ENCODE assay signal across 16 mouse cellular contexts in genomic region chr16:72998677-72999076, GRCm38 (mm10).
DNase-seq lines count a peak whose midpoint lies in the region; ATAC-seq and TF ChIP-seq lines count a peak whose summit lies in the region.
"Had no signal": no experiment of that assay in that cellular context is flagged by ENCODE, and none has a peak within 500 bp of the region (broad histone marks: within the 10 kb centered on the region; RNA-seq: fewer than 3 reads in every experiment).

No protein-coding gene starts in this region.

- no peak overlapping the region for H3K4me2 ChIP-seq in embryonic facial prominence, embryonic 13.5 days
- no peak overlapping the region for H3K4me2 ChIP-seq in limb, embryonic 14.5 days (replicated peaks; ENCODE audit: low read depth, low read length, severe bottlenecking)
- H3K4me2 ChIP-seq: hindbrain, embryonic 15.5 days had no signal

- TF ChIP-seq POLR2A in limb, embryonic 14.5 days (IDR thresholded peaks at IDR 0.05; ENCODE audit: borderline replicate concordance, extremely low read depth, insufficient read depth, insufficient read length): no peak

- H3K4me3 ChIP-seq in embryonic facial prominence, embryonic 13.5 days: no peak overlapping the region
- H3K4me3 ChIP-seq in embryonic facial prominence, embryonic 10.5 days: no peak overlapping the region
- H3K4me3 ChIP-seq in limb, embryonic 14.5 days (replicated peaks; ENCODE audit: low read length): no peak overlapping the region
- H3K4me3 ChIP-seq: heart, embryonic 15.5 days; hindbrain, embryonic 15.5 days had no signal

- H3K9ac ChIP-seq in embryonic facial prominence, embryonic 13.5 days: no peak overlapping the region
- no peak overlapping the region for H3K9ac ChIP-seq in limb, embryonic 14.5 days (ENCODE audit: low read depth, low read length, severe bottlenecking)
- H3K9ac ChIP-seq: heart, embryonic 15.5 days; hindbrain, embryonic 15.5 days had no signal

- WGBS in embryonic facial prominence, embryonic 13.5 days: 59% methylated on average over 6 of the region's 6 CpGs
- 93% methylated on average over 6 of the region's 6 CpGs for WGBS in embryonic facial prominence, embryonic 10.5 days
- WGBS in limb, embryonic 14.5 days: 53% methylated on average over 6 of the region's 6 CpGs

- no peaks in the 10 kb centered on the region for H3K27me3 ChIP-seq in embryonic facial prominence, embryonic 13.5 days
- H3K27me3 ChIP-seq in embryonic facial prominence, embryonic 10.5 days (replicated peaks; ENCODE audit: low read depth, poor library complexity, severe bottlenecking): no peaks in the 10 kb centered on the region
- no peaks in the 10 kb centered on the region for H3K27me3 ChIP-seq in limb, embryonic 14.5 days (ENCODE audit: control insufficient read depth, insufficient read depth, low read length)
- H3K27me3 ChIP-seq: heart, embryonic 15.5 days; hindbrain, embryonic 15.5 days had no signal

- H3K4me1 ChIP-seq in embryonic facial prominence, embryonic 13.5 days: peaks cover 19% of the 10 kb centered on the region
- no peaks in the 10 kb centered on the region for H3K4me1 ChIP-seq in embryonic facial prominence, embryonic 10.5 days
- H3K4me1 ChIP-seq in limb, embryonic 14.5 days (ENCODE audit: control insufficient read depth, insufficient read depth, low read length): peaks cover 20% of the 10 kb centered on the region

- H3K9me3 ChIP-seq in embryonic facial prominence, embryonic 13.5 days: no peaks in the 10 kb centered on the region
- H3K9me3 ChIP-seq in embryonic facial prominence, embryonic 10.5 days: no peaks in the 10 kb centered on the region
- no peaks in the 10 kb centered on the region for H3K9me3 ChIP-seq in limb, embryonic 14.5 days (ENCODE audit: control insufficient read depth, low read length)
- H3K9me3 ChIP-seq: heart, embryonic 15.5 days; hindbrain, embryonic 15.5 days had no signal

- DNase-seq in embryonic facial prominence, embryonic 10.5 days (ENCODE audit: low spot score): no peak
- DNase-seq in kidney, adult 11 months: peak; percentile 27
- DNase-seq in kidney, postnatal 10 days: no peak
- DNase-seq in lung, postnatal 25 days (ENCODE audit: low spot score): peak; percentile 6
- DNase-seq in lung, postnatal 4 days: no peak
- DNase-seq in limb, embryonic 14.5 days (ENCODE audit: low spot score): peak; percentile 56
- DNase-seq in gastrocnemius, postnatal 4 days (ENCODE audit: low spot score in 2 of 2): no peak
- DNase-seq: adrenal gland, adult 2 months; gastrocnemius, postnatal 10 days; spleen, adult 18-20 months; thymus, adult 18-20 months had no signal

- H3K36me3 ChIP-seq in embryonic facial prominence, embryonic 13.5 days: peaks cover 30% of the 10 kb centered on the region
- peaks cover 30% of the 10 kb centered on the region for H3K36me3 ChIP-seq in embryonic facial prominence, embryonic 10.5 days (replicated peaks)
- H3K36me3 ChIP-seq in limb, embryonic 14.5 days (ENCODE audit: control insufficient read depth, insufficient read depth, low read length): peaks cover 10% of the 10 kb centered on the region
- H3K36me3 ChIP-seq: heart, embryonic 15.5 days; hindbrain, embryonic 15.5 days had no signal

- H3K27ac ChIP-seq in embryonic facial prominence, embryonic 13.5 days: 0 out of 2 replicates have a peak overlapping the region, but pooled peaks have one; percentile 13
- no peak overlapping the region for H3K27ac ChIP-seq in embryonic facial prominence, embryonic 10.5 days (replicated peaks)
- H3K27ac ChIP-seq in limb, embryonic 14.5 days (replicated peaks; ENCODE audit: low read depth, low read length): no peak overlapping the region
- H3K27ac ChIP-seq: heart, embryonic 15.5 days; hindbrain, embryonic 15.5 days had no signal

- ATAC-seq in embryonic facial prominence, embryonic 13.5 days (ENCODE audit: insufficient number of reproducible peaks, insufficient read depth, low FRiP score, low TSS enrichment, low read depth): peak; percentile 37; the same call in 1 of the 2 replicates
- peak; percentile 50 for ATAC-seq in limb, embryonic 14.5 days (ENCODE audit: low FRiP score, low read depth)
- ATAC-seq: intestine, embryonic 16.5 days; midbrain, embryonic 16.5 days had no signal

Comparison
In these comparisons a context has a peak if more than half of its experiments do, and no peak if none do; other contexts are left out.
1. DNase-seq: peak in kidney, adult 11 months (single experiment), lung, postnatal 25 days (single experiment) and limb, embryonic 14.5 days (single experiment); none in embryonic facial prominence, embryonic 10.5 days (single experiment), kidney, postnatal 10 days (single experiment), lung, postnatal 4 days (0 of 2) and gastrocnemius, postnatal 4 days (0 of 2).